Mouse (Mus musculus): ENCODE measurements at regions not wholly inside any gene's neighbourhood (a gene's known extent, or its start where the extent isn't known, plus 50 kb on each side); places are given as distances from the start of the nearest gene placed in this dataset.

GRCm38 (mm10) chr13:101481551-101482184, 286.3 kb downstream of the Pik3r1 start:
- Histone ChIP-seq H3K9me3 (replicated peaks) (no peaks in the 10 kb centered on the region), H3K36me3 (replicated peaks) (no peaks in the 10 kb centered on the region), H3K27me3 (ENCODE audit: insufficient read depth, low read length) (peaks cover 6% of the 10 kb centered on the region; the same call in 1 of the 2 replicates), H3K4me3 (ENCODE audit: low read depth, low read length) (no peak overlapping the region), H3K4me1 (ENCODE audit: insufficient read depth, low read depth, low read length) (no peaks in the 10 kb centered on the region)
- no peak for TF ChIP-seq GATA2 (IDR thresholded peaks at IDR 0.05; ENCODE audit: borderline replicate concordance, low read depth, low read length)
- no peak for TF ChIP-seq CTCF (IDR thresholded peaks at IDR 0.05; ENCODE audit: low read depth, low read length)
- TF ChIP-seq GATA1 (IDR thresholded peaks at IDR 0.05; ENCODE audit: borderline replicate concordance, low read length) = no peak
- no peak for ATAC-seq (ENCODE audit: extremely low read depth, insufficient number of reproducible peaks, low FRiP score, poor library complexity, severe bottlenecking)
- DNase-seq (ENCODE audit: low spot score) = no peak

GRCm38 (mm10) chr13:101479297-101479652, 288.7 kb downstream of the Pik3r1 start:
- ATAC-seq (ENCODE audit: extremely low read depth, insufficient number of reproducible peaks, low FRiP score, poor library complexity, severe bottlenecking) (no peak), DNase-seq (ENCODE audit: low spot score) (no peak)
- Histone ChIP-seq H3K36me3 (replicated peaks) (no peaks in the 10 kb centered on the region), H3K27me3 (ENCODE audit: insufficient read depth, low read length) (peaks cover 6% of the 10 kb centered on the region; the same call in 1 of the 2 replicates), H3K4me1 (ENCODE audit: insufficient read depth, low read depth, low read length) (no peaks in the 10 kb centered on the region), H3K9me3 (replicated peaks) (no peaks in the 10 kb centered on the region), H3K4me3 (ENCODE audit: low read depth, low read length) (no peak overlapping the region)
- TF ChIP-seq CTCF (IDR thresholded peaks at IDR 0.05; ENCODE audit: low read depth, low read length) = no peak

- no peak for TF ChIP-seq GATA1 (IDR thresholded peaks at IDR 0.05; ENCODE audit: borderline replicate concordance, low read length)
- no peak for TF ChIP-seq TAL1 (conservative IDR thresholded peaks at IDR 0.05; ENCODE audit: low read depth, low read length)
- no peak for TF ChIP-seq POLR2AphosphoS5 (IDR thresholded peaks at IDR 0.05; ENCODE audit: insufficient replicate concordance, low read depth, low read length)
- TF ChIP-seq CTCF (IDR thresholded peaks at IDR 0.05; ENCODE audit: low read depth, low read length) = no peak
- TF ChIP-seq GATA2 (IDR thresholded peaks at IDR 0.05; ENCODE audit: borderline replicate concordance, low read depth, low read length) = no peak
- peaks cover 6% of the 10 kb centered on the region; the same call in 1 of the 2 replicates for H3K27me3 ChIP-seq (ENCODE audit: insufficient read depth, low read length)
- no peaks in the 10 kb centered on the region for H3K9me3 ChIP-seq (replicated peaks)
- H3K36me3 ChIP-seq (replicated peaks) = no peaks in the 10 kb centered on the region
- no peak overlapping the region for H3K4me3 ChIP-seq (ENCODE audit: low read depth, low read length)
- no peaks in the 10 kb centered on the region for H3K4me1 ChIP-seq (ENCODE audit: insufficient read depth, low read depth, low read length)
- DNase-seq (ENCODE audit: low spot score) = no peak
- no peak for ATAC-seq (ENCODE audit: extremely low read depth, insufficient number of reproducible peaks, low FRiP score, poor library complexity, severe bottlenecking)
These were observed 289.3 kb downstream of the Pik3r1 start for GRCm38 (mm10) chr13:101478608-101479296.

GRCm38 (mm10) chr13:101473349-101473748, 294.7 kb downstream of the Pik3r1 start:
- no peak for TF ChIP-seq GATA2 (IDR thresholded peaks at IDR 0.05; ENCODE audit: borderline replicate concordance, low read depth, low read length)
- no peak for TF ChIP-seq GATA1 (IDR thresholded peaks at IDR 0.05; ENCODE audit: borderline replicate concordance, low read length)
- no peak for TF ChIP-seq POLR2AphosphoS5 (IDR thresholded peaks at IDR 0.05; ENCODE audit: insufficient replicate concordance, low read depth, low read length)
- no peak for ATAC-seq (ENCODE audit: extremely low read depth, insufficient number of reproducible peaks, low FRiP score, poor library complexity, severe bottlenecking)

GRCm38 (mm10) chr13:101470560-101471247, 297.3 kb downstream of the Pik3r1 start:
- DNase-seq (ENCODE audit: low spot score) (no peak), ATAC-seq (ENCODE audit: extremely low read depth, insufficient number of reproducible peaks, low FRiP score, poor library complexity, severe bottlenecking) (no peak)

More at GRCm38 (mm10) chr13:101473349-101473748, 294.7 kb downstream of the Pik3r1 start:
- Histone ChIP-seq H3K36me3 (replicated peaks) (no peaks in the 10 kb centered on the region), H3K4me1 (ENCODE audit: insufficient read depth, low read depth, low read length) (no peaks in the 10 kb centered on the region), H3K9me3 (replicated peaks) (no peaks in the 10 kb centered on the region), H3K27me3 (ENCODE audit: insufficient read depth, low read length) (peaks cover 3% of the 10 kb centered on the region; the same call in 1 of the 2 replicates), H3K4me3 (ENCODE audit: low read depth, low read length) (no peak overlapping the region)
- DNase-seq (ENCODE audit: low spot score) = no peak

GRCm38 (mm10) chr13:101465748-101466127, 302.3 kb downstream of the Pik3r1 start:
- Histone ChIP-seq H3K27me3 (ENCODE audit: insufficient read depth, low read length) (peaks cover under 1% of the 10 kb centered on the region; the same call in 1 of the 2 replicates), H3K4me3 (ENCODE audit: low read depth, low read length) (no peak overlapping the region), H3K4me1 (ENCODE audit: insufficient read depth, low read depth, low read length) (no peaks in the 10 kb centered on the region), H3K9me3 (replicated peaks) (no peaks in the 10 kb centered on the region), H3K36me3 (replicated peaks) (no peaks in the 10 kb centered on the region)
- TF ChIP-seq GATA2 (IDR thresholded peaks at IDR 0.05; ENCODE audit: borderline replicate concordance, low read depth, low read length) (no peak), GATA1 (IDR thresholded peaks at IDR 0.05; ENCODE audit: borderline replicate concordance, low read length) (no peak), POLR2AphosphoS5 (IDR thresholded peaks at IDR 0.05; ENCODE audit: insufficient replicate concordance, low read depth, low read length) (no peak), TAL1 (conservative IDR thresholded peaks at IDR 0.05; ENCODE audit: low read depth, low read length) (no peak), CTCF (IDR thresholded peaks at IDR 0.05; ENCODE audit: low read depth, low read length) (no peak)
- DNase-seq (ENCODE audit: low spot score) (no peak), ATAC-seq (ENCODE audit: extremely low read depth, insufficient number of reproducible peaks, low FRiP score, poor library complexity, severe bottlenecking) (no peak)

More at GRCm38 (mm10) chr13:101470560-101471247, 297.3 kb downstream of the Pik3r1 start:
- H3K4me1 ChIP-seq (ENCODE audit: insufficient read depth, low read depth, low read length) = no peaks in the 10 kb centered on the region
- TF ChIP-seq GATA1 (IDR thresholded peaks at IDR 0.05; ENCODE audit: borderline replicate concordance, low read length) (no peak), TAL1 (conservative IDR thresholded peaks at IDR 0.05; ENCODE audit: low read depth, low read length) (no peak), GATA2 (IDR thresholded peaks at IDR 0.05; ENCODE audit: borderline replicate concordance, low read depth, low read length) (no peak), CTCF (IDR thresholded peaks at IDR 0.05; ENCODE audit: low read depth, low read length) (no peak), POLR2AphosphoS5 (IDR thresholded peaks at IDR 0.05; ENCODE audit: insufficient replicate concordance, low read depth, low read length) (no peak)
- H3K27me3 ChIP-seq (ENCODE audit: insufficient read depth, low read length) = peaks cover 3% of the 10 kb centered on the region; the same call in 1 of the 2 replicates
- H3K4me3 ChIP-seq (ENCODE audit: low read depth, low read length) = no peak overlapping the region
- H3K9me3 ChIP-seq (replicated peaks) = no peaks in the 10 kb centered on the region
- no peaks in the 10 kb centered on the region for H3K36me3 ChIP-seq (replicated peaks)

All from G1E (cell line).